Mouse (Mus musculus) hematopoietic stem cell, adult 5-6 weeks (primary cell): ENCODE results near the gene Cpne9. TPM values are rescaled to one million over a fixed set of nuclear protein-coding genes. Genes with fewer than 3 reads are reported as not detected.

Experiments
- ATAC-seq, 2 experiments: fragments of 125-278 bp in 1 of 2; replicated peaks in 1 of 2; 2 replicates each; pipeline ENCODE4 v1.8.0; 2016 to 2017; ENCODE audit warnings: inconsistent platforms in 2 of 2, mild to moderate bottlenecking in 2 of 2, moderate number of reproducible peaks in 2 of 2, low read depth in 1 of 2, moderate TSS enrichment in 1 of 2; ENCODE audit not compliant: low FRiP score in 2 of 2, poor library complexity in 2 of 2, severe bottlenecking in 2 of 2, insufficient read depth in 1 of 2, low TSS enrichment in 1 of 2
- total RNA-seq: library from RNA; stranded (forward); fragments of 172-1452, 232-1000 nt; gene quantifications from 2 replicates; pipeline ENCODE4 v1.2.3, GENCODE M21; 2017

Cpne9 gene
- total RNA-seq, 1 experiment from 2014 or later, result 0.35 TPM

DNA sequence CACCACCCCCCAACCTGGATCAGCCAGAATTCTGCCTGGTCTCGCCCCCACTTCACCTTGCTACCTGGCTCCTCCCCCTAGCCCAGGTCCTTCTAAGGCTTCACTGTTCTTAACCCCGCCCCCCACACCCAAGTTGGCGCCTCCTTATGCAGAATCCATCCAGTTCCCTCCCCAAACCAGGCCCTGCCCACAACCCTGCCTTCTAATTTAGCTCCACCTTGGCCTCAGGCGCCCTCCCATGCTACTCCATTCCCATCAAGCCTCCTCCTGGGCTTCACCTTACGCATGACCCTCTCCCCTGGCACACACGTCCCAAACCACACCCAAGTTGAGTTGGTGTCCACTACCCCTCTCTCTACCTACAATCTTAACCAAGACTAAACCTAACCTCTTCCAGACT, 1.4 kb downstream of the Cpne9 start:
- no peak for ATAC-seq

- ATAC-seq, result peak in 1 of 2 experiments; percentile 33; a peak in 1 of 4 replicates
These were observed 2.8 kb downstream of the Cpne9 start for GRCm38 (mm10) chr6:113284931-113285330.

GRCm38 (mm10) chr6:113286316-113286715, 4.2 kb downstream of the Cpne9 start:
- ATAC-seq, result no peak

GRCm38 (mm10) chr6:113287236-113287635, 5.1 kb downstream of the Cpne9 start:
- ATAC-seq, result no peak

- ATAC-seq, result no peak
These were observed 7.2 kb downstream of the Cpne9 start for GRCm38 (mm10) chr6:113289346-113289745.

GRCm38 (mm10) chr6:113290346-113290745, 8.2 kb downstream of the Cpne9 start:
- no peak for ATAC-seq

DNA sequence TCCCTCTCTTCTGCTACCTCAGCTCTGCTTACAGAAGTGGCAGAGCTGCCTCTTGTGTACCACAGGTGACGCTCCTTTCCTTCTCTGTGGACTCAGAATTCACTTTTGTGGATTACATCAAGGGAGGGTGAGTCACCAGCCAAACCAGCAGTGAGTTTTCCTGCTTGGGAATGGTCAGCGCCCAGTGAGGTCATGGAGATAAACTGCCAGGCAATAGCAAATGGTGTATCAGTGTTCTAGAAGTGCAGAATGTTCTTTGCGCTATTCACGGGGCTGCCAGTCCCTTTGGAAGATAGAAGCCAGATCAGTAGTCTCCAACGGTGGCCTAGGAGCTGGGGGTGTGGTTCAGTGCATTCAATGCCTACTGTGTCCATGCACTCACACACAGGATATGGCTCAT, 10.8 kb downstream of the Cpne9 start:
- no peak for ATAC-seq

- ATAC-seq, result no peak
These were observed 13.9 kb downstream of the Cpne9 start for GRCm38 (mm10) chr6:113296046-113296445.

DNA sequence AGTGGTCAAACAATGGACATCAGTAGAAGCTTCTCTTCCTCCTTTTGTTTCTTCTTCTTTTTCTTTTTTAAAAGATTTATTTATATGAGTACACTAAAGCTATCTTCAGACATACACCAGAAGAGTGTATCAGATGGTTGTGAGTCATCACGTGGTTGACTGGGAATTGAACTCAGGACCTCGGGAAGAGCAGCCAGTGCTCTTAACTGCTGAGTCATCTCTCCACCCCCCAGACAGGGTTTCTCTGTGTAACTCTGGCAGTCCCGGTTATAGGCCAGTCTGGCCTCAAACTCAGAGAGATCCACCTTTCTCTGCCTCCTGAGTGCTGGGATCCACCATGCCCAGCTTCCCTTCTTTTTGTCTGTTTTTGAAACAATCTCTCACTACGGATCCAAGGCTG, 14.5 kb downstream of the Cpne9 start:
- no peak for ATAC-seq

GRCm38 (mm10) chr6:113301350-113301749, 19.2 kb downstream of the Cpne9 start:
- no peak for ATAC-seq

DNA sequence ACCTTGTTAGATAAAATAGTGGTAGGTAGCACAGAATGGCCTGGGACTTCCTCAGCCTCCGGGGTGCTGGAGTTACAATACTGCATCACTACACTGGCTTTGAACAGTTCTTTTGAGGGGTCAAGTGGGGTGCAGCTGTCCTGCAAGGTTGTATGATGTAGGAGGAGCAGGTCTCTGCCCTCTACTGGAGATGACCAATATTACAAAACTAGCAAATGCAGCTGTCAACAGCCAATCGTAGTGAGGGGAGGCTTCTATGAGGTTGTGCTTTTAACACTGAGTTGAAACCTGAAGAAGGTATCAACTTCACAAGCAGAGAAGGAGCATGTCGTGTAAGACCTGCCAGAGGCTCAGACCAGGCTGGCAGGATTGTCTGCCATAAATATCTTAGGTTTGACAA, 20.2 kb downstream of the Cpne9 start:
- peak; percentile 24 to 35; a peak in 2 of 4 replicates for ATAC-seq

- ATAC-seq, result peak; percentile 84 to 86
These were observed 24.3 kb downstream of the Cpne9 start for GRCm38 (mm10) chr6:113306322-113306985.

DNA sequence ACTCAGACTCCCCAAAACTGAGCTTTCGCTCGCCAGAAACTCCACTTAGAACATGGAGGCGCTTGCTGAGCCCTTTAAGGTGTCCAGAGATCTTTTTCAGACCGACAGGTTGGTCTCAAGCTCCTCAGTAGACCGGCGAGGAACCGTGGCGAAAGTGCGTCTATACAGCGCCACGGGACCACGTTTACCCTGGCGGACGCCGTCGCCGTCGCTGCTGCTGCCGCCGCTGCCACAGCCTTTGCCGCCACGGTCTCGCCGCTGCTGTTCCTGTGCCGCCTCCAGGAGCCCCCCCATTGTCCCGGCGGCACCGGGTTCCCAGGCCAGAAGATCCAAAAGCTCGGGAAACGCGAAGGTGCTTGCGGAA, 24.9 kb downstream of the Cpne9 start, which contains the start of gene Brpf1:
Brpf1 (plus strand) TSS at position 152 of the 364 bp plus-strand sequence.
- ATAC-seq, result peak in 1 of 2 experiments; percentile 37; a peak in 2 of 4 replicates

DNA sequence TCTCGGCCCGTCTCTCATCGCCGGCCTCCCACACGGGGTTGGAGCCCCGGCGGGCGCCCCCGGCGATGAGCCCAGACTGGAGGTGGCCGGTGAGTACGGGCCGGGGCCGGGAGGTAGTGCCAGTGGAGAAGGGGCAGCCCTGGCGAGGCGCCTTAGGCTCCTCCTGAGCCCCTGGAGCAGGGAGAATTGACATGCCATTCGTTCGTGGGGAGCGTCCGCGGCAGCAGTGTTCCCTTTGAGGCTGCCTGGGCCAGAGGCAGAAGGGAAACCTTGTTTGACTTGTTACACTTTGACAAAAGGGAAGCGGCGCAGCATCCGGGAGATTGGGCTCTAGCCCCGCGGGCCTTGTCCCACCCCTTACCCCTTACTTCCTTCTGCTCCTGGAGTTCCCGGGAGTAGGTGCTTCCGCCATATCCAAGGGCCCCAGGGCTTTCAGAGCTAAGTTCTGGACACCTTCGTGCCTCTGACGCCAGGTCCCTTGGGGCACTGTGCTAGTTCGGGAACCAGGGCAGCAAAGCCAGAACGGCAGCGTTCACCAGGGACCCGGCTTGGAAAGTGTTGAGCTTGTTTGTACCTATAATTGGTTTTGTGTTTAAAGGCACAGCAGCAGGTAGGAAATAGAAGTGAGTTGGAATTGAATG, 25.5 kb downstream of the Cpne9 start:
- peak in 1 of 2 experiments; percentile 13; a peak in 2 of 4 replicates for ATAC-seq

GRCm38 (mm10) chr6:113308141-113308540, 26.0 kb downstream of the Cpne9 start:
- no peak; a peak in 1 of 4 replicates for ATAC-seq

DNA sequence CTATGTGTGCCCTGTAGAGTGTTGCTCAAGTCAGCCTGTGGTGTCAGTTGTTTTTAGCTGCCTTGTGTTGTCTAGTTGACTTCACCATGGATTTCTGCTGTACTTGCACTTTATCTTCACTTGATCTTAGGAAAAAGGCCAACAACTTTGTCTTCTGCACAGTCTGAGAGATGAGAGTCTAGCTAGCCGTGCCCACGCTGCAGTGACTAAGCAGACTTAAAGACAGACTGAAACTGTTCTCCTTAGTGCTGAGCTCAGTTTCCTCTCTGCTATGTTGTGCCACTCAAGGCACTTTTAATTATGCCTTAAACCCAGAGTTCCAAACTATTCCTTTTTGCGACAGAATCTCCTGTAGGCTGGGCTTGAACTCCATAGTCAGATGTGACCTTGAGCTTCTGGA, 33.9 kb downstream of the Cpne9 start:
- ATAC-seq, result no peak

- peak; percentile 93 to 94 for ATAC-seq
These were observed 44.6 kb downstream of the Cpne9 start, which contains the start of gene Ogg1 for GRCm38 (mm10) chr6:113326533-113327315. Gene Ogg1 (plus strand): TSS chr6:113326972.

- ATAC-seq, result no peak
These were observed 47.3 kb downstream of the Cpne9 start for GRCm38 (mm10) chr6:113329396-113329795.
